Mouse (Mus musculus): Measurements from ENCODE around the gene Peak1. TPM values are rescaled to one million over a fixed set of nuclear protein-coding genes. Genes with fewer than 3 reads are reported as not detected.
A peak's percentile ranks its signal among the peaks of the same experiment; 100 is the strongest.

Gene Peak1
- polyA plus RNA-seq, 1 experiment from 2014 or later, result 7.3 TPM

- H3K27ac ChIP-seq (replicated peaks), result no peak overlapping the region
- no peak overlapping the region for H3K4me3 ChIP-seq
- H3K9me3 ChIP-seq, result peaks cover 5% of the 10 kb centered on the region
- H3K36me3 ChIP-seq (replicated peaks), result peaks cover 24% of the 10 kb centered on the region
- DNase-seq (ENCODE audit: low spot score), result no peak
- WGBS, result 94% methylated on average over 20 of the region's 20 CpGs
- no peaks in the 10 kb centered on the region for H3K4me1 ChIP-seq
- H3K27me3 ChIP-seq (replicated peaks; ENCODE audit: low read depth, poor library complexity, severe bottlenecking), result no peaks in the 10 kb centered on the region
These were observed 160.5 kb downstream of the Peak1 start for GRCm38 (mm10) chr9:56257227-56258000.

- no peak overlapping the region for H3K27ac ChIP-seq (replicated peaks)
- 90% methylated on average over 6 of the region's 6 CpGs for WGBS
- peaks cover 5% of the 10 kb centered on the region for H3K9me3 ChIP-seq
- H3K4me1 ChIP-seq, result no peaks in the 10 kb centered on the region
- no peaks in the 10 kb centered on the region for H3K27me3 ChIP-seq (replicated peaks; ENCODE audit: low read depth, poor library complexity, severe bottlenecking)
- no peak for DNase-seq (ENCODE audit: low spot score)
- H3K4me3 ChIP-seq, result no peak overlapping the region
- H3K36me3 ChIP-seq (replicated peaks), result peaks cover 24% of the 10 kb centered on the region
These were observed 162.0 kb downstream of the Peak1 start for GRCm38 (mm10) chr9:56255676-56256432.

GRCm38 (mm10) chr9:56244336-56244735 is 173.5 kb downstream of the Peak1 start:
- DNase-seq (ENCODE audit: low spot score), result no peak
- Histone ChIP-seq H3K27ac (replicated peaks) (no peak overlapping the region), H3K27me3 (replicated peaks; ENCODE audit: low read depth, poor library complexity, severe bottlenecking) (no peaks in the 10 kb centered on the region), H3K4me1 (0 out of 2 replicates have a peak, but pooled peaks cover 2% of the 10 kb centered on the region), H3K36me3 (replicated peaks) (peaks cover 14% of the 10 kb centered on the region; the same call in 1 of the 2 replicates), H3K4me3 (no peak overlapping the region), H3K9me3 (no peaks in the 10 kb centered on the region)
- 88% methylated on average over 8 of the region's 8 CpGs for WGBS

- no peaks in the 10 kb centered on the region for H3K9me3 ChIP-seq
- H3K4me3 ChIP-seq, result no peak overlapping the region
- H3K27me3 ChIP-seq (replicated peaks; ENCODE audit: low read depth, poor library complexity, severe bottlenecking), result no peaks in the 10 kb centered on the region
- no peak overlapping the region for H3K27ac ChIP-seq (replicated peaks)
- 0 out of 2 replicates have a peak, but pooled peaks cover 2% of the 10 kb centered on the region for H3K4me1 ChIP-seq
- no peak for DNase-seq (ENCODE audit: low spot score)
- H3K36me3 ChIP-seq (replicated peaks), result peaks cover 14% of the 10 kb centered on the region; the same call in 1 of the 2 replicates
- 87% methylated on average over 7 of the region's 7 CpGs for WGBS
These were observed 174.0 kb downstream of the Peak1 start for GRCm38 (mm10) chr9:56243885-56244284.

- H3K27me3 ChIP-seq (replicated peaks; ENCODE audit: low read depth, poor library complexity, severe bottlenecking), result no peaks in the 10 kb centered on the region
- peaks cover 14% of the 10 kb centered on the region; the same call in 1 of the 2 replicates for H3K36me3 ChIP-seq (replicated peaks)
- no peak for DNase-seq (ENCODE audit: low spot score)
- H3K9me3 ChIP-seq, result no peaks in the 10 kb centered on the region
- no peak overlapping the region for H3K4me3 ChIP-seq
- 79% methylated on average over 3 of the region's 3 CpGs for WGBS
- H3K27ac ChIP-seq (replicated peaks), result no peak overlapping the region
- H3K4me1 ChIP-seq, result 0 out of 2 replicates have a peak, but pooled peaks cover 2% of the 10 kb centered on the region
These were observed 175.2 kb downstream of the Peak1 start for GRCm38 (mm10) chr9:56242686-56243085.

GRCm38 (mm10) chr9:56241076-56241475 is 176.8 kb downstream of the Peak1 start:
- H3K36me3 ChIP-seq (replicated peaks), result peaks cover 14% of the 10 kb centered on the region; the same call in 1 of the 2 replicates

GRCm38 (mm10) chr9:56235871-56236298 is 182.0 kb downstream of the Peak1 start:
- Histone ChIP-seq H3K4me1 (peaks cover 14% of the 10 kb centered on the region), H3K27ac (replicated peaks) (no peak overlapping the region), H3K9me3 (no peaks in the 10 kb centered on the region), H3K36me3 (replicated peaks) (peaks cover 10% of the 10 kb centered on the region; the same call in 1 of the 2 replicates), H3K27me3 (replicated peaks; ENCODE audit: low read depth, poor library complexity, severe bottlenecking) (no peaks in the 10 kb centered on the region), H3K4me3 (no peak overlapping the region)
- DNase-seq (ENCODE audit: low spot score), result no peak
- WGBS, result 58% methylated on average over 6 of the region's 6 CpGs

More at GRCm38 (mm10) chr9:56241076-56241475, 176.8 kb downstream of the Peak1 start:
- Histone ChIP-seq H3K4me3 (no peak overlapping the region), H3K27ac (replicated peaks) (no peak overlapping the region), H3K27me3 (replicated peaks; ENCODE audit: low read depth, poor library complexity, severe bottlenecking) (no peaks in the 10 kb centered on the region), H3K9me3 (no peaks in the 10 kb centered on the region), H3K4me1 (peaks cover 3% of the 10 kb centered on the region)
- no peak for DNase-seq (ENCODE audit: low spot score)
- WGBS, result 92% methylated on average over 5 of the region's 5 CpGs

GRCm38 (mm10) chr9:56235281-56235680 is 182.6 kb downstream of the Peak1 start:
- Histone ChIP-seq H3K4me1 (peaks cover 14% of the 10 kb centered on the region), H3K4me3 (no peak overlapping the region), H3K9me3 (no peaks in the 10 kb centered on the region), H3K27ac (replicated peaks) (0 out of 2 replicates have a peak overlapping the region, but pooled peaks have one; percentile 24), H3K27me3 (replicated peaks; ENCODE audit: low read depth, poor library complexity, severe bottlenecking) (no peaks in the 10 kb centered on the region), H3K36me3 (replicated peaks) (peaks cover 6% of the 10 kb centered on the region; the same call in 1 of the 2 replicates)
- no peak for DNase-seq (ENCODE audit: low spot score)
- 80% methylated on average over 5 of the region's 5 CpGs for WGBS

GRCm38 (mm10) chr9:56234561-56234960 is 183.3 kb downstream of the Peak1 start:
- no peaks in the 10 kb centered on the region for H3K36me3 ChIP-seq (replicated peaks)
- H3K4me1 ChIP-seq, result peaks cover 14% of the 10 kb centered on the region
- WGBS, result 78% methylated on average over 3 of the region's 3 CpGs
- no peak overlapping the region for H3K4me3 ChIP-seq
- DNase-seq (ENCODE audit: low spot score), result no peak
- H3K9me3 ChIP-seq, result no peaks in the 10 kb centered on the region
- no peak overlapping the region for H3K27ac ChIP-seq (replicated peaks)
- no peaks in the 10 kb centered on the region for H3K27me3 ChIP-seq (replicated peaks; ENCODE audit: low read depth, poor library complexity, severe bottlenecking)

GRCm38 (mm10) chr9:56233316-56233715 is 184.6 kb downstream of the Peak1 start:
- WGBS, result 88% methylated on average over 2 of the region's 2 CpGs
- Histone ChIP-seq H3K27me3 (replicated peaks; ENCODE audit: low read depth, poor library complexity, severe bottlenecking) (no peaks in the 10 kb centered on the region), H3K9me3 (no peaks in the 10 kb centered on the region), H3K36me3 (replicated peaks) (no peaks in the 10 kb centered on the region), H3K4me3 (no peak overlapping the region), H3K27ac (replicated peaks) (no peak overlapping the region), H3K4me1 (peaks cover 14% of the 10 kb centered on the region)
- DNase-seq (ENCODE audit: low spot score), result no peak

- Histone ChIP-seq H3K4me3 (no peak overlapping the region), H3K4me1 (peaks cover 11% of the 10 kb centered on the region), H3K36me3 (replicated peaks) (peaks cover 14% of the 10 kb centered on the region), H3K27me3 (replicated peaks; ENCODE audit: low read depth, poor library complexity, severe bottlenecking) (no peaks in the 10 kb centered on the region), H3K27ac (replicated peaks) (no peak overlapping the region), H3K9me3 (no peaks in the 10 kb centered on the region)
- no peak for DNase-seq (ENCODE audit: low spot score)
These were observed 187.0 kb downstream of the Peak1 start for GRCm38 (mm10) chr9:56230906-56231305.

GRCm38 (mm10) chr9:56227626-56228025 is 190.2 kb downstream of the Peak1 start:
- H3K36me3 ChIP-seq (replicated peaks), result peaks cover 14% of the 10 kb centered on the region
- WGBS, result 92% methylated on average over 7 of the region's 7 CpGs

More at GRCm38 (mm10) chr9:56227626-56228025, 190.2 kb downstream of the Peak1 start:
- Histone ChIP-seq H3K4me3 (no peak overlapping the region), H3K27ac (replicated peaks) (no peak overlapping the region), H3K9me3 (no peaks in the 10 kb centered on the region), H3K27me3 (replicated peaks; ENCODE audit: low read depth, poor library complexity, severe bottlenecking) (peaks cover 20% of the 10 kb centered on the region), H3K4me1 (no peaks in the 10 kb centered on the region)
- no peak for DNase-seq (ENCODE audit: low spot score)
